ENCODE assay signal across 8 mouse cellular contexts in genomic region chr7:74555416-74555815, GRCm38 (mm10). TPM values are rescaled to one million over a fixed set of nuclear protein-coding genes. Genes with fewer than 3 reads are reported as not detected.
A peak's percentile ranks its signal among the peaks of the same experiment; 100 is the strongest.
DNase-seq lines count a peak whose midpoint lies in the region; ATAC-seq and TF ChIP-seq lines count a peak whose summit lies in the region.

No protein-coding gene starts in this region.

- H3K79me2 ChIP-seq in myocyte (ENCODE audit: control insufficient read depth, insufficient read depth) = peaks cover 32% of the 10 kb centered on the region

- no peak for TF ChIP-seq POLR2A in myocyte (IDR thresholded peaks at IDR 0.05; ENCODE audit: insufficient read length, low read depth)
- no peak for TF ChIP-seq POLR2A in testis, adult 2 months (IDR thresholded peaks at IDR 0.05; ENCODE audit: control insufficient read depth, low read depth, low read length)

- intact Hi-C loops in heart, postnatal 10 days (cut with DNase I) = loop anchor here (2.0 kb wide), 2 partner anchors 185 to 555 kb away; no protein-coding TSS in a partner anchor

- H3K4me2 ChIP-seq in forebrain, embryonic 14.5 days (ENCODE audit: low read length) = peak overlapping the region; percentile 87
- peak overlapping the region; percentile 75 for H3K4me2 ChIP-seq in liver, embryonic 13.5 days
- H3K4me2 ChIP-seq in myocyte (ENCODE audit: low read depth) = peak overlapping the region; percentile 65

- DNase-seq in ES-CJ7 (ENCODE audit: low read depth, low spot score) = peak; percentile 72
- peak; percentile 74 for DNase-seq in forebrain, embryonic 14.5 days (ENCODE audit: low spot score)
- peak; percentile 78 to 81 for DNase-seq in heart, postnatal 10 days
- peak; percentile 70 to 81 for DNase-seq in kidney, postnatal 36 days
- DNase-seq in liver, embryonic 13.5 days = no peak

- ATAC-seq in cerebellum, adult (ENCODE audit: insufficient number of reproducible peaks, low FRiP score, low TSS enrichment) = peak; percentile 34
- ATAC-seq in forebrain, embryonic 14.5 days = peak; percentile 35
- no peak for ATAC-seq in liver, embryonic 13.5 days (ENCODE audit: low read depth)

- H3ac ChIP-seq in myocyte (ENCODE audit: control insufficient read depth, insufficient read length) = peak overlapping the region; percentile 99

- H3K4me1 ChIP-seq in forebrain, embryonic 14.5 days (ENCODE audit: control insufficient read depth, insufficient read depth, low read length) = no peaks in the 10 kb centered on the region
- H3K4me1 ChIP-seq in liver, embryonic 13.5 days (replicated peaks) = 0 out of 2 replicates have a peak, but pooled peaks cover 7% of the 10 kb centered on the region
- peaks cover 14% of the 10 kb centered on the region for H3K4me1 ChIP-seq in testis, adult 2 months (ENCODE audit: control insufficient read depth, insufficient read depth, low read length)

- no peaks in the 10 kb centered on the region for H3K36me3 ChIP-seq in forebrain, embryonic 14.5 days (ENCODE audit: control insufficient read depth, insufficient read depth, low read length)
- no peaks in the 10 kb centered on the region for H3K36me3 ChIP-seq in liver, embryonic 13.5 days
- H3K36me3 ChIP-seq in myocyte (ENCODE audit: control insufficient read depth, insufficient read depth) = no peaks in the 10 kb centered on the region
- no peaks in the 10 kb centered on the region for H3K36me3 ChIP-seq in testis, adult 2 months (ENCODE audit: control insufficient read depth, insufficient read depth, low read length)

- H3K9me3 ChIP-seq in forebrain, embryonic 14.5 days (replicated peaks; ENCODE audit: control insufficient read depth, low read length) = no peaks in the 10 kb centered on the region
- no peaks in the 10 kb centered on the region for H3K9me3 ChIP-seq in liver, embryonic 13.5 days (replicated peaks)

- peak overlapping the region; percentile 81; the same call in 1 of the 2 replicates for H3K9ac ChIP-seq in forebrain, embryonic 14.5 days (ENCODE audit: low read length)
- H3K9ac ChIP-seq in liver, embryonic 13.5 days = no peak overlapping the region

- peak overlapping the region; percentile 70 for H3K4me3 ChIP-seq in forebrain, embryonic 14.5 days (ENCODE audit: low read depth, low read length)
- peak overlapping the region; percentile 58 for H3K4me3 ChIP-seq in liver, embryonic 13.5 days (replicated peaks)
- peak overlapping the region; percentile 56 for H3K4me3 ChIP-seq in myocyte
- H3K4me3 ChIP-seq in testis, adult 2 months (ENCODE audit: control insufficient read depth, low read depth, low read length) = peak overlapping the region; percentile 65

- H3K27me3 ChIP-seq in forebrain, embryonic 14.5 days (replicated peaks; ENCODE audit: control insufficient read depth, insufficient read depth, low read length) = 0 out of 2 replicates have a peak, but pooled peaks cover 7% of the 10 kb centered on the region
- peaks cover 58% of the 10 kb centered on the region for H3K27me3 ChIP-seq in liver, embryonic 13.5 days
- H3K27me3 ChIP-seq in myocyte (ENCODE audit: control insufficient read depth, insufficient read depth, insufficient read length) = no peaks in the 10 kb centered on the region
- no peaks in the 10 kb centered on the region for H3K27me3 ChIP-seq in testis, adult 2 months (ENCODE audit: control insufficient read depth, insufficient read depth, low read length)

- TF ChIP-seq CTCF in testis, adult 2 months (IDR thresholded peaks at IDR 0.05; ENCODE audit: control insufficient read depth, insufficient read depth, insufficient replicate concordance, low read depth, low read length) = peak; percentile 34; the same call in 1 of the 2 replicates

- 10% methylated on average over 6 of the region's 6 CpGs for WGBS in forebrain, embryonic 14.5 days
- WGBS in liver, embryonic 13.5 days (ENCODE audit: insufficient replicate concordance) = 15% methylated on average over 6 of the region's 6 CpGs

- H3K27ac ChIP-seq in forebrain, embryonic 14.5 days (ENCODE audit: low read depth, low read length) = no peak overlapping the region
- no peak overlapping the region for H3K27ac ChIP-seq in liver, embryonic 13.5 days
- no peak overlapping the region for H3K27ac ChIP-seq in testis, adult 2 months (ENCODE audit: control insufficient read depth, insufficient read depth, low read depth, low read length)

TF ChIP-seq in myocyte, 11 proteins besides CTCF, POLR2A, EP300 and RAD21:
- no peak for TF ChIP-seq USF1 (IDR thresholded peaks at IDR 0.05; ENCODE audit: low read depth)
- TF ChIP-seq POLR2AphosphoS2 (IDR thresholded peaks at IDR 0.05; ENCODE audit: insufficient read length, low read depth) = no peak

RNA-seq across cellular contexts. Expression of gene Slco3a1, which starts 0.8 kb away (rescaled TPM):
- 12.4 and 14.0 TPM in 2 replicates for polyA plus RNA-seq in forebrain, embryonic 14.5 days (2014; fragmentation: Nextera tagmentation; extraction: Ambion mirVana)
- 10 to 100 TPM; 49.2 to 58.1 TPM for total RNA-seq in heart, postnatal 10 days (2021)
- 1.2 and 1.7 TPM in 2 replicates for polyA plus RNA-seq in liver, embryonic 13.5 days (2015; fragmentation: Nextera tagmentation; extraction: Ambion mirVana)
- polyA plus RNA-seq in myocyte (2012; fragmentation: generic; extraction: Trizol) = 50.7 TPM
- 67.7 and 72.4 TPM in 2 replicates for polyA plus RNA-seq in testis, adult 2 months (2012; rRNA removed)
